Mouse (Mus musculus): ENCODE measurements at regions not wholly inside any gene's neighbourhood (a gene's known extent, or its start where the extent isn't known, plus 50 kb on each side); places are given as distances from the start of the nearest gene placed in this dataset.

- TF ChIP-seq EP300 (optimal IDR thresholded peaks at IDR 0.05) (no peak), CTCF (IDR thresholded peaks at IDR 0.05; ENCODE audit: low read depth) (no peak)
Measured at GRCm38 (mm10) chr3:18683346-18684101, 735.3 kb downstream of the Cypt12 start.

All from stomach, postnatal 0 days (tissue).